Mouse (Mus musculus) skeletal muscle tissue, adult 2 months (tissue): ENCODE measurements around the gene Olfr1490.
"Not testable (repeated sequence)": the region's sequence is repeated elsewhere in the genome, so short reads cannot be mapped to it uniquely, and the experiment has no call there.

Experiments
- DNase-seq: peaks from one replicate; pipeline ENCODE4 v3.0.0-alpha.2; 2012; ENCODE audit warnings: low read depth, low spot score

The Olfr1490 gene

DNA sequence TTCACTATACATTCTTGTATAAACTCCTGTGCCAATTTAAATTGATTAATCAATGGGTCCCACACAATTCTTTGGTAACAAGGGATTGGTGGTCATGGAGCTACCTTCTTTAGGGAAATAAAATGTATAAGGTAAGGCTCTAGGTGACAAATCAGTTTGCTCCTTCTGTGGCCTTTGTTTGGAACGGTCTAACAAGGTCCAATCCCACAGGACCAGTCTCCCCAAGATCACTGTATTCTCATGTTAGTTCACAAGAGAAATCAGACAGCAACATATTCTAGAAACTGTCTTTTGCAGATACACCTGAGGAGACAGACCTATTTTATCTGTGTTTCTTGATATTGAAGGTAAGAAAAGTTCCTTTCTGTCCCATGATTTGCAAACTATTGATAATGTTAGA is at the start of gene Olfr1490:
Gene Olfr1490 (plus strand): TSS at position 301 of the 400 bp plus-strand sequence.
- no peak for DNase-seq

DNA sequence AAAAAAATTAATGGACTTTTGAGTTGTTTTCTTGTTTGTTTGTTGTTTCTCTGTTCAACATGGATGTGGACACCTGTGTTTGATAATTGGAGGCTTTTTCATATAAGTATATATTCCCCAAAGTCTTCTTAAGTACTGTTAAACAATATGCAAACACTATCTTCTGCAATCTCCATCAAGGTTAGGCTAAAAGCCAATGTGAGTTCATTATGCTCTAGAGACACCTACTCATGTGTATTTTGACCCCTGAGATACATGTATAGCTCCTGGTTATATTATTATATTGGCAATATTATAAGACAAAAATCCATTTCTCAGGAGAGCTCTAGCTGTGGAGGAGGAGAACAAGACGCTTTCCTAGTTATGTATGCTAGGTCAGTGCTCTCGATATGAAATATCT is 33.8 kb upstream of the Olfr1490 start, which contains the start of gene Olfr1487:
Gene Olfr1487 (plus strand): TSS at position 301 of the 400 bp plus-strand sequence.
- not testable (repeated sequence) for DNase-seq

DNA sequence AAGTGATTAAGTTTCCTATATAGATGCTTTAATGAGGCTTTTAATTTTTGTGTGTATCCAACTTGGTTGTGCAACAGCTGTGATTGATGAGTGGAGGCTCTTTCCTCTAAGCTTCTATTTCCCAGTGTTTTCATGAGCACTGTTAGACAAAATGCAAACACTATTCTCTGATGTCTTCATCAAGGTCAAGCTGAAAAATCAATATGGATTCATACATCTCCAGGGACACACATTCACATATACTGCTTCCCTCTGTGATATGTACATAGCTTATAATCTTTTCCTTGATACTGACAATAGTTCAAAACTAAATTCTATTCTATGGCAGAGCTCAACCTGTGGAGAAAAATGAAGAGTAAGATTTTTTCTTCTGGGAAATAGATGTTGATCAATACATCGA is 19.6 kb upstream of the Olfr1490 start, which contains the start of gene Olfr1489:
Gene Olfr1489 (plus strand): TSS at position 301 of the 400 bp plus-strand sequence.
- DNase-seq, result no peak

DNA sequence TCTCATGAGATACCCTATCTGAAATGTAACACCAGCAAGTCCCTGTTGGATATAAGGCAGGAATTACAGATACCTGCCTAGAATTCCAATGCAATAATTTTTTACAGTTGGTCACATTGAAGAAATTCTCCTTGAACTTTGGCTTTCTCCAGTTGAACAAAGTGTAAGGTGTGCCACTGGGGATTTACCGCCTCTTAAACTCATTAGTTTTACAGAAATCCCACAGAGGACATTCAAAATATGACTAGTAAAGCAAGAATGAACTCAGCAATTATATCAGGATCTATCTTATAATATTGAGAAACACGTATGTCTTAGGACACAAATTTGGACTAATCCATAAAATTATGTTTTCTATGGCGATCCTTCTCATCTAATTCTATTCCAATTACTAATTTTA is 46.1 kb downstream of the Olfr1490 start, which contains the start of gene Olfr1491:
Gene Olfr1491 (plus strand): TSS at position 301 of the 400 bp plus-strand sequence.
- DNase-seq, result no peak
